8 mouse cellular contexts compared by ENCODE assay signal in genomic region chr5:96916897-96917296, GRCm38 (mm10).
DNase-seq lines count a peak whose midpoint lies in the region; ATAC-seq and TF ChIP-seq lines count a peak whose summit lies in the region.
"Had no signal": no experiment of that assay in that cellular context is flagged by ENCODE, and none has a peak within 500 bp of the region (broad histone marks: within the 10 kb centered on the region; RNA-seq: fewer than 3 reads in every experiment).

No protein-coding gene starts in this region.

- no peak overlapping the region for H3K9ac ChIP-seq in kidney, postnatal 0 days (ENCODE audit: low read depth, low read length)

- ATAC-seq in kidney, postnatal 0 days (replicated peaks; ENCODE audit: low FRiP score, low read depth): no peak
- ATAC-seq in megakaryocyte, adult 5-6 weeks (ENCODE audit: poor library complexity, severe bottlenecking): 0 out of 2 replicates have a peak, but pooled peaks have one; percentile 9

- H3K36me3 ChIP-seq in kidney, postnatal 0 days (ENCODE audit: insufficient read depth, low read length): no peaks in the 10 kb centered on the region

- H3K27ac ChIP-seq in kidney, postnatal 0 days: peak overlapping the region; percentile 54; the same call in 1 of the 2 replicates

- H3K9me3 ChIP-seq in kidney, postnatal 0 days (replicated peaks; ENCODE audit: low read length): no peaks in the 10 kb centered on the region

- no peak overlapping the region for H3K4me3 ChIP-seq in kidney, postnatal 0 days (replicated peaks; ENCODE audit: low read depth, low read length)

- no peak overlapping the region for H3K4me2 ChIP-seq in kidney, postnatal 0 days (ENCODE audit: low read length)

- DNase-seq in kidney, postnatal 0 days (ENCODE audit: low spot score): no peak
- DNase-seq in kidney, adult 11 months: no peak
- peak; percentile 89 for DNase-seq in CD4-positive, CD25-positive, alpha-beta regulatory T cell, adult 2 months (ENCODE audit: low read depth, low spot score)
- DNase-seq in T-cell, adult 2 months (ENCODE audit: low spot score): peak; percentile 66
- no peak for DNase-seq in layer of hippocampus, postnatal 25 days (ENCODE audit: extremely low spot score in 1 of 2, low spot score in 1 of 2)
- no peak for DNase-seq in right cerebral cortex, postnatal 4 days
- DNase-seq: gastrocnemius, postnatal 10 days had no signal

- no peaks in the 10 kb centered on the region for H3K27me3 ChIP-seq in kidney, postnatal 0 days (ENCODE audit: insufficient read depth, low read length)

- WGBS in kidney, postnatal 0 days: 78% methylated on average over 6 of the region's 6 CpGs

- no peak for TF ChIP-seq CTCF in kidney, postnatal 0 days (IDR thresholded peaks at IDR 0.05; ENCODE audit: low read depth)

- H3K4me1 ChIP-seq in kidney, postnatal 0 days (replicated peaks; ENCODE audit: insufficient read depth, low read length): no peaks in the 10 kb centered on the region

Comparison
In these comparisons a context has a peak if more than half of its experiments do, and no peak if none do; other contexts are left out.
1. DNase-seq: peak in CD4-positive, CD25-positive, alpha-beta regulatory T cell, adult 2 months (single experiment) and T-cell, adult 2 months (single experiment); none in kidney, postnatal 0 days (single experiment), kidney, adult 11 months (single experiment), layer of hippocampus, postnatal 25 days (0 of 2) and right cerebral cortex, postnatal 4 days (single experiment).